Mouse (Mus musculus) kidney, postnatal 10 days (tissue): ENCODE results near the gene Mal.
"Not testable (repeated sequence)": the region's sequence is repeated elsewhere in the genome, so short reads cannot be mapped to it uniquely, and the experiment has no call there.

Experiments
- DNase-seq: peaks from one replicate; pipeline ENCODE4 v3.0.0; 2021; ENCODE audit warnings: mixed read lengths

Mal gene

DNA sequence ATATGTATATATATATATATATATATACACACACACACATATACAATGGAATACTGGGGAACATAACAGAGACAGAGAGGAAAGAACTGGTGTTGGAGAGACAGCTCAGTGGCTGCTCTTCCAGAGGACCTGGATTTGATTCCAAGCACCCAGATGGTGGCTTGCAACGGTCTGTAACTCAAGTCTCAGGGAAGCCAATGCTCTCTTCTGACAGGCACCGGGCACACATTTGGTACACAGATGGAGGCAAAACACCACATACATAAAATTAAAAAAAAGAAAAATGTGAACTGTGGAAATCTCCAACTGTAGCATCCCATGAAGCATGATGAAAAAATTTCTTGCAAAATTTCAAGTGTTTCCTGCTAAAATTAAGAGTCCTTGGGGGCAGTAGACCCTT, 31.7 kb downstream of the Mal start:
- no peak for DNase-seq

GRCm38 (mm10) chr2:127622065-127622464, 34.4 kb downstream of the Mal start:
- DNase-seq = no peak

DNA sequence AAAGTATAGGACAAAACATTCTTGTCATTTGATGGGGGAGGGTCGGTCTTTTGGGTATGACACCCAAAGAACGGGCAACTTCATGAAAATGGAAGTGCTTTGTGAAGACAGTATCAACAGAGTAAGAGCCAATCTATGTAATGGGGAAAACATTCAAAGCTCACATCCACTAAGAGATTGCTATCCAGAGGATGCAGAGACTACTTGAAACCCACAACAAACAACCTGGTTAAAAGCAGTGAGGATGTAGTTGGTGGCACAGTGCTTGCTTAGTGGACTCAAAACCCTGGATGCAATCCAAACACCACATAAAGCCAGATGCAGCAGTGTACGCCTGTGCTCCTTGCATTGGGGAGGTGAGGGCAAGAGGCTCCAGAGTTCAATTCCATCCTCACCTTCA, 37.2 kb downstream of the Mal start:
- DNase-seq = no peak

GRCm38 (mm10) chr2:127612288-127612687, 44.2 kb downstream of the Mal start:
- DNase-seq = no peak

DNA sequence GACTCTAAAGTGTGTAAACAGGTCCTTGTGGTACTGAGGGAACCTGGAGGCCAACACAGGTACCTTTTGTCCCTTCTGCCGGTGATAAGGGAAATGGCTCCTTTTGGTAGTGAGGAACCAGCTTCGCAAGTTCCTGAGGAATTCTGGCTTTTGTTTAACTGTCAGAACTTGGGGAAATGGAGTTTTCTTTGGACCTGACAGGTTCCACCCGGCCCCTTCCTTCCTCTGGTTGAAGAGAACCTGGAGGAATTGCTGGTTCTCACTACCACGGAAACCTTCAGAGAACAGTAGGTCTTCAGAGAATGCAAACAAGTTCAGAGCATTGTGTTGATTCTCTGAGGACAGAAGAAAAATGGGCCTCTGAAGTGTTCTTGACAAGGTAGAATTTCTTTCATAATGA, 45.1 kb downstream of the Mal start:
- DNase-seq = no peak

GRCm38 (mm10) chr2:127608986-127609385, 47.5 kb downstream of the Mal start:
- DNase-seq = no peak

DNA sequence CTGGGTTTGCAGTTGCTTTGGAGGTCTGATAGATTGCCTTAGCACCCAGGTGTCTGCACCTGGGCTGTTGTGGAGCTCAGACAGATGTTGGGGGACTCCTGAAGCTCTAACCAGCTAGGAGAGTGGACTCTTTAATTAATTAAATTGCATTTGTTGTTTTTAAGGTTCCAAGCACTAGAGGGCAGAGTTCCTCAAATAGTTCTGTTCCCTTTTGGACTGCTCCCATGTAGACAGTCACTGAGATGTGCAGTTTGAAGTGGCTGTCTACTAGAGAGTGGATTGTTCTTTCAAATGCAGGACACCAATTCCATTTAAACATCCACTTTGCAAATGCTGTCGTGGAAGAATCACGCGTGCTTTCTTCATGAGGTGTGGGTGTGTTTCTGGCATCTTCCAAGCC, 48.3 kb downstream of the Mal start:
- DNase-seq = no peak

GRCm38 (mm10) chr2:127605203-127605602, 51.3 kb downstream of the Mal start:
- no peak for DNase-seq

GRCm38 (mm10) chr2:127603383-127603782, 53.1 kb downstream of the Mal start:
- not testable (repeated sequence) for DNase-seq

DNA sequence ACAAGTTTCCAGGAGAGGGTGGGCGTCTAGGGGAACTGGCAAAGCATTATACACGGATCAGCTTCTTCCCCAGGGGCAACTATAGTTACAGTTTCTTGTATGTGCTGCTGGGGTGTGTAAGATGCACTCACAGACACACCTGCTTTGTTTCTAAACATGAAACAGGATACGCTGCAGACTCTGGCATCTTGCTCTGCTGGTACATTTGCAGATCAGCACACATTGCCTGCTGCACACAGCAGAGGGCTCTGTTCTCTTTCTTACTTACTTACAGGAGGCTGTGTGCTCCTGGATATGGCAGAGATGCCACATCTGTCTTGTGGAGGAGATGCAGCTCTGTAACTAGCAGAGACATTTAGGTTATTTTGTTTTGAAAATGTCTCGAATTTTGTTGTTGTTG, 65.7 kb downstream of the Mal start:
- peak; percentile 36 for DNase-seq

DNA sequence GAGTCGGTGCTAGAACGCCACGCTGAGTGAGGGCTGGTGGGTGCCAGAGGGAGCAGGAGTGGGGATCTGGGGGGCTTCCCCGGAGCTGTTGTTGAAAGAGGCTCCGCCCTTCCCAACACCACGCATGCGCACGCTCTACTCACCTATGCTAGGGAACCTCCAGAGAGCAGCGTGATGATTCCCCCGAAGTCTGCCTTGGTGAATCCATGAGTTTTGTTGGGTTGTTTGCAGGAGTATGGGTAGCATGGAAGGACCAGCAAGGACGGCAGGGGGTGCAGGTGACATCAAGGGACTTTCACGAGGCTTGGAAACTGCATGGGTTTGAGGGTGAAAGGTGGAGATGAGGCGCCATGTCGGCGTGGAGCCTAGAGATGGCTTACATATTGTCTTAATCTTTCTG, 66.3 kb downstream of the Mal start:
- peak; percentile 36 for DNase-seq

DNA sequence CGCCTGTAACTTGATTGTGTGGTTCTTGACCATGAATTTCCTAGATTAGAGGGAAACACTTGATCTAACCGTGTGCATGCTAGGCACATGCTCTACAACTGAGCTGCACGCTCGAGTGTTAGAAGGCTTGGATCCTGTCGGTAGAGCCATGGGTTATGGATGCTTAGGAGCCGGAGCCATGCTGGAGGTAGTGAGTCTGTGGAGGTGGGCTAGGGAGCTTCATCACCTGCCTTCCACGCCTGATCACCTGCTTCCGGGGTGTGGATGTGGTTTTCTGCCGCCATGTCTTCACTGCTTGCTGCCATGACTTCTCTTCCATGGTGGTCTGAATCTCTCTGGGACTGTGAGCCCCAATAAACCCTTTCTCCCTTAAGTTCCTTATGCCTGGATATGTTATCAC, 67.6 kb downstream of the Mal start:
- DNase-seq = no peak

DNA sequence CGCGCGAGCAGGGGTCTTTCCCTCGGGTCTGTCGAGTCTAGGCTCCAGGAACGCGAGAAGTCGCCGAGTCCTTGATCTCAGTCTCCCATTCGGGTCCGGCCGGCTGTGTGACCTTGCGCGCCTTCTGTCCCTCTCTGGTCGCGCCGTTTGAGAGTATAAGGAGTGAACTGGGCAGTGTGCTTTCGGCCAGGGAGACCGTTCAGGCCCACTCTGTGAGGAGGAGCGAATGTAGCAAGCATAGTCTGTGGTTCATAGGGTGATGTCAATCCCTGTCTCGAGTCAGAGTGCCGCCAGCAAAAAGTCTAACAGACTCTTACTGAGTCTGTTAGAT, 69.0 kb downstream of the Mal start:
- DNase-seq = no peak

DNA sequence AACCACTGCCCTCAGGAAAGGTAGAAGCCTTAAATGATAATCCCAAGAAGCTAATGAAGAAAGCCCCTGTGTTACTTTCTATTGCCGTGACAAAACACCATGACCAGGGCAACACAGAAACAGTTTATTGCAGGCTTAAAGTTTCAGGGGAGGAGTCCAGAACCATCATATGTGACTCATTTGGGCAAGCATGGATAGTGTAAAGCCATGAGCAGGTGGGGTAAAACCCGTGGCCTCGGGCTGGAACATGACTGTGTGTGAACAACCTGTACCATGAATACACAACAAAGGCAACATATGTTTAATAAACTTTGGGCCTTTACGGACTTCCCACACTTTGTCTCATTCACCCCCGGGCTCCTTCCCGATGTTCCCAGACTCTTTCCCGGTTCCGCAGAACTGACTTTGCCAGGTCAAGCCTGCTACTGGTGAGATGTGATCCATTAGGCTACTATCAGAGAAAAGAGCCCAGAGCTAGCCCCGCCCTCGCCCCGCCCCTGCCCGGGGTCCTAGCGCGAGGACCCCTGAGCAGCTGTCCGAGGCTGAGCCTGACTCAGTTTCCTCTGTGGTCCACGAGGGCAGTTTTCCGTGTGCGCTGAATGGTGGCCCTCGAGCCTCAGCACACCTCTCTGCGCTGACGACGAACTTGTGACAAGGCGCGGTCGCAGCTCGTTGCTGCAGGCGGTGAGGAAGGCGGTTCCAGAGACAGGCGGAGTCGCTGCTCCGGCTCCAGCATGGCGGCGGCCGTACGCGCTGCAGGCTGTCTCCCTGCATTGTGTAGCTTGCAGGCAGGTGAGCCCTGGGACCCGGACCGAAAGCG, 69.6 kb downstream of the Mal start, which contains the start of the genes Zfp661 and Mrps5:
Gene Zfp661, minus strand, starts transcription at position 401 of the 820 bp plus-strand sequence.
Gene Mrps5, plus strand, starts transcription at position 529 of the 820 bp plus-strand sequence.
- peak; percentile 93 for DNase-seq

DNA sequence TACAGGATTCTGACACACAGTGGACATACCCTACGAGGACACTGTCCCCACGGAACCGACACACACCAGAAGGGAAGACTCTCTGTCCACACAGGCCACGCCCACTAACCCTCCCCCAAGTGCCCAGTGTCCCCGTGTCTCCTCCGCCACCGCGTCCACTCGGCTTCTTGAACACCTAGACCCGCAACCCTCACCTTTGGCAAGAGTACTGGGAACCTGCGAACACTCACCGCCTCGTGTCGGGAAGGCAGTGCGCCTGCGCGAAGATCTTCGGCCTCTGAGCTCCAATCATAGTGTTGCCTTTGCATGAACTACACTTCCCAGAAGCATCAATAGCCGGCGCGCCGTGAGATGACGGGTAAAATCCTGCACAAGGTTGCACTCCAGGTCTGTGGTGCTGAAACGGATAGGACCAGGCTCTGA, 72.0 kb downstream of the Mal start:
- DNase-seq = peak; percentile 95
